Mouse (Mus musculus): ENCODE measurements at regions not wholly inside any gene's neighbourhood (a gene's known extent, or its start where the extent isn't known, plus 50 kb on each side); places are given as distances from the start of the nearest gene placed in this dataset.
A peak's percentile ranks its signal among the peaks of the same experiment; 100 is the strongest.

- DNase-seq (ENCODE audit: low spot score in 2 of 2), result no peak
Measured at GRCm38 (mm10) chr8:89758695-89759094, 589.4 kb downstream of the Tox3 start.

DNA sequence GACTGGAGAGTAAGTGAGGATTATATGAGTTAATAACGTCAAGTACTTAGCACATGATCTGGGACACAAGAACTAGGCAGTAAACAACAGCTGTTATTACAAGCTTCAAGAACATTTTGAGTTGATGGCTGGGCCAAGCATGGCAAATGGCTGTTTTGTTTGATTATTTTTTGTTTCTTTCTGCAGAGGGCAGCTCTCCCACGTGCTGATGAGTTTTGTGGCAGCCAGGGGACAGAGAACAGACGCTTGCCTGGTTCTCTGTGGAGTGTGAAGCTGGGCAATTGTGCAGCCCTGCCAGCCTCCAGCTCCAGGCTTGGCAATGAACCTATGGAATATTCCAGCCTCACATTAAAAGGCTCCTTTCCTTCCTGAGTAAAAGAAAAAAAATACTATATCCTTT is 592.2 kb downstream of the Tox3 start:
- DNase-seq (ENCODE audit: low spot score in 2 of 2), result no peak

GRCm38 (mm10) chr8:89751201-89751600 is 596.9 kb downstream of the Tox3 start:
- no peak for DNase-seq (ENCODE audit: low spot score in 2 of 2)

DNA sequence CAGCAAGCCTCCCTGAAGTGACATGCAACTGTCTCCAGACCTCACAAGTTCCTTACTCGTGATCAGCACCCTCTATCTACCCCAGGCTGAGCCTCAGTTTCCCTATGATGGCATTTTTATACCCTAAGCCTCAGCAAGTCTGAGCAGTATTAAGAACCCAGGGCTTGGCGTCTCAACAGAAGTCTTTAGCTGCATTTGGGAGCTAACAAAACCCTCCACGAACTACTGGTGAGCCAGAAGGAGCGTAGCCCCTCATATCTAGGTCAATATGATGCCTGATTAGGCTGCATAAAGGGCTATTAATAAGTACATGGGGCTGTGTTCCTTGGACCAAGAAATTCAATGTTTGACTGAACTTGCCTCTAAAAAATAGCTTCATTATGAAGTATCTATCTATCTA is 600.4 kb downstream of the Tox3 start:
- no peak for DNase-seq (ENCODE audit: low spot score in 2 of 2)

DNA sequence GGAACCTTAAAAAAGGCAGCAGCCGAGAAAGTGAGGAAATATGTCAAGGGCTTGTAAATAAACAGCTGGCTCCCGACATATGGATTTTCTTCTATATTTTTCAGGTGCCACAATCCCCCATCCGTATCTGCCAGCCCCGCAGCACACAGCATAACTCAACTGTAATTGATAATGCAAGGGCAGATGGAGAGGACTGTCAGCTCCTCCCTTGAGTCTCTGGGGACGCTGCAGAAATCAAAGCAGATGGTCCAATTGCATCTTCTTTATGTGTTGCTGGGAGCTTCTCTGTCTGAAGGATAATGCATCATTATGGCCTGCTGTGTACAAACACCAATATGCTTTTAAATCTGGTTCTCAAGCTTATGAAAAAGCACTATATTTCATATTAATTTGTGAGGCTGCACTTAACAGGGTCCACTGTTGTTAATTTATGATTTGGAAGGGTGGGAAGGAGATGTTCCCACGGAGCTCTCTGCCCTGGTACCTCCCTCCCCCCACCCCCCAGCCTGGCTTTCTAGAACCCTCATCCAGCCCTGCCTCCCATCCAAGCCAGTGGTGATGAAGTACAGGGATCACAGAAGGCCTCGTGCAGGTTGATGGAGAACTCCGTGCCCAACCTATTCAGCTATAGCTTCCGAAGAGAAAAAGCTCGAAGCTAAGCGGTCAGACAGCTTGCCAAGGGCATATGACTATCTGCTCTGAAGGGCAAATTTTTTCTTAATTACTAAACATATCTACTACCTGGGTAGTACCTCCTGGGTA is 603.7 kb downstream of the Tox3 start:
- DNase-seq (ENCODE audit: low spot score in 2 of 2), result no peak

DNA sequence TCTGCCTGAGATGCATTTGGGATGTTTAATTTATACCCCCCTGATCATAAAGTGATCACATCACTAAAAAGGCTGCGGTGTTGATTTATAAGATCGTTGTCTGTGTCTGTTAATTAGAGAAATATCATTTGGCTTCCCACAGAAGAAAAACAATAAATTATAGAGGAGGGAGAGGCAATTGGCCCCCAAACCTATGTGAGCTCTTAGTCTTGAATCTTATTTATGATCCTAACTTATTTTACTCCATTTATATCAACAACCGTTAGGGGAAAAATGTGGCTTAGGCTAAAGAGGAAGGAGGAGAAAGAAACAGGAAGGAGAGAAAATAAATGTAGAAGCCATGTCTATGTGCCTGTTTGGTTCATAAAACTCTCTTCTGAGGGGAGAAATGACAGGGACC is 609.5 kb downstream of the Tox3 start:
- no peak for DNase-seq (ENCODE audit: low spot score in 2 of 2)

GRCm38 (mm10) chr8:89737636-89738035 is 610.5 kb downstream of the Tox3 start:
- DNase-seq (ENCODE audit: low spot score in 2 of 2), result no peak

GRCm38 (mm10) chr8:89727252-89727651 is 620.9 kb downstream of the Tox3 start:
- DNase-seq (ENCODE audit: low spot score in 2 of 2), result no peak

DNA sequence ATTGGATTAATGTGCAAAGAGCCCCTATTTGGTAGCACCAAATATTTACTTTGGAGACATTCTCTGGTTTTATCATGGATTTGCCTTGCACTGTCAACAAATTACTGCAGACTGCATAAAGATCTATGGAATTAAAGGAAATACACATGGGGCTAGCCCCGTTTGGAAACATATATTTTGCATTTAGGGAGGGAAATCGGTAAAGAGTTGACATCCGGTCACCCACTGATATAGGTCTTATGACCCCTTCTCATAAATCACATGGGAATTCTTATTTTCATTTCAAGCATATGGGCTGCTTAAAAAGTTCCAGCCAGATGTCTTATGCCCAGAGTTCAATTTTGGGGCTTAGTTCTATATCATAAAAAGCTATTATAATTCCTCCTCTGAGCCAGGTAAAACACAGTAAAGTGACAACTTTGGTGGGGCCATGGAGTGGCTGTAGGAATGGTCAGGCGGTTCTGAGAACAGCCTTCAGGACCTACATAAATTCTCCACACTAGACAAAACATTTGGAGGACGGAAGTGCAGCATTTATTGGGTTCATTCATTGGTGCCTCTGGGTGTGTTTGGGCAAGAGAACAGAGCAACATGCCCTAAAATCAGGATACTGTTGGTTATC is 626.3 kb downstream of the Tox3 start:
- no peak for DNase-seq (ENCODE audit: low spot score in 2 of 2)

DNA sequence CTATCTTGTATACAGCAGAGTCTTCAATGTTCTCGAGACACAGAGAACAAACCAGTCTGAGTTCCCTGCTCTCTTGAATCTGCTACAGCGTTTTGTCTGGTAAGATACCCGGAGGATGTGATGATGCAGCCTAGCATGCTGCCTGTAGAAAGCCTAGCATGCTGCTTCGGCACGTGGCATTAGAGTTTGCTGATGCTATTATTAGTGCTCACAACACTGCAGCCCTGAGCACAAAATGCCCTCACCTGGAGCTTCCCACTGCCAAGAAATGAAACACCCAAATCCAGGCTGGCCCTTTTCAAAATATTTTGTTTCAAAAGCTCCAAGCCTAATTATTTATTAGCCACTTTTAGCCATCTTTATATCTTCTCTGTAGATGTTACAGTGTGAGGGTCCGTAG is 634.3 kb downstream of the Tox3 start:
- no peak for DNase-seq (ENCODE audit: low spot score in 2 of 2)

DNA sequence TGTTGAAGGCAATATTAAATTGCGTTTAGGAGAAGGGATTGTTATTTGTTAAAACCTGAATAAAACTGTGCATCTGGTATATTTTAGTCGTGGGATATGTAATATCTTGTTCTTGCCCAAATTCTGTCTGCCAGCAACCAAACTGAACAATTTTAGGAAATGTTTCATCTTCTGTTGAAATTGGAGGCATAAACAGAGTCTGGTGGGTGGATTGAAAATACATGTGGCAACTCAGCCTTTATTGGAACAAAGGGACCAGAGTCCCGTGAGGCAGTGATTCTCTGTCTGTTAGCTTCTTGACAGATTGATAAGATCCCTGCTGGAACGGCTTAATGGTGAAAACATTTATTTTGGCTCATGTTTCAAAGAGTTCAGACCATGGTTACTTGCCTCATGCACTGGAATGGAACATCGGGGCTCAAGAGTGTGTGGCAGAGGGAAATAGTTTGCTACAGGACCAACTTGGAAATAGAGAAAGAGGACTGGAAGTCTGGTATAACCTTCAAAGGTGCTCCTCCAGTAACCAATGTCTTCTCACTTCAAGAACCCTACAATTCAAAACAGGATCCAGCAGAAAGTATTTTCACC is 640.7 kb downstream of the Tox3 start:
- DNase-seq (ENCODE audit: low spot score in 2 of 2), result no peak

DNA sequence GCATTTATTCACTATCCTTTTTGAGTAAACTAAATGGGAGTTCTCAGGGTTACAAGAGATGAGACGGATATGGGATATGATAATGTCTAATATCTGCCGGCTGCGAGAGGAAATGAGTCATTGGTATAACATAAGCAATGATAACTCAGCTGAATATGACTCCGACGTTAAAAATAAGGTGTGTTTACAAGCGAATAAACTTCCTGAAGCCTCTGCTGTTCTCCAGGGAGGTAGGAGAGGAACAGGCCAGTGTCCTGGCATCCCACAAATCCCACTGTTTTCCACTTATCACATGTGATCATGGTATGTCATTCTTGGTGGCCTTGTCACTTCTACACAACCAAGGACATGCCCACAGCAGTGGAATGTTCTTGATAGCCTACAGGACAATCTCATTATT is 641.7 kb upstream of the Sall1 start:
- no peak for DNase-seq (ENCODE audit: low spot score in 2 of 2)

DNA sequence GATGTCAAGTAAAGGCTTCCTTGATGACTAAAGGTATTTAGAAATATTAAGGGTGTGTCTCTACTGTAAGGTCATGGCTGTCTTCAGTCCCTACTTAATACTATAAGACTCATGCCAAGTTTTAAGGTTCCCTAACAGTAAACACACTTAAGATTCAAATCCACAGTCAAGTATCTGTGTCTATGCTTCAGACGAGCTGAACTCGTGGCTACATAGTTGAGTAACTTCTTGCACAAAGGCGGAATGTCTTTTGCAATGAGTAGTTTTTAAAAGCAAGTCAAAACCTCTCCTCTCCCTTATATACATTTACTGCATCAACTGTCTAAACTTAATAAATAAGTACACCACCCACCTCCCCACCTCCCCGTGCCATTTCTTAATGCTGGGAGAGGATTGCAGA is 637.0 kb upstream of the Sall1 start:
- no peak for DNase-seq (ENCODE audit: low spot score in 2 of 2)

GRCm38 (mm10) chr8:89680341-89680740 is 636.4 kb upstream of the Sall1 start:
- no peak for DNase-seq (ENCODE audit: low spot score in 2 of 2)

DNA sequence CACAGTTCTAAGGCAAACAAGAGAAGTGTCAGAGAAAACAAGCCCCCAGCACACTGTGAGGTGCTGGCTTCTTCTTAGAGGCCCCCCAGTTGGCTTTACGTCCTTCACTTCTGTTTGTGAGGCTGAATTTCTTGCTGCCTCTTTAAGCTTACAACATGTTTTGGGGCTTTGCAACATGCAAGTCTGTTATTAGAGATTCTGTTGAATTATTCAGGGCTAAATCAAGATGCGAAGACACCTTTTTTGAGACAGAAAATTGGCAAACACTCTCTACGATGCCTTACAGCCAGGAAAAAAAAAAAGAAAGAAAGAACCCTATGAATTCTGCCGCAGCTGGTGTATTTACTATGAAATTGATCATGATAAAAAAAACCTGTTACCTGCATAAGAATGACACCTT is 635.6 kb upstream of the Sall1 start:
- DNase-seq (ENCODE audit: low spot score in 2 of 2), result no peak

DNA sequence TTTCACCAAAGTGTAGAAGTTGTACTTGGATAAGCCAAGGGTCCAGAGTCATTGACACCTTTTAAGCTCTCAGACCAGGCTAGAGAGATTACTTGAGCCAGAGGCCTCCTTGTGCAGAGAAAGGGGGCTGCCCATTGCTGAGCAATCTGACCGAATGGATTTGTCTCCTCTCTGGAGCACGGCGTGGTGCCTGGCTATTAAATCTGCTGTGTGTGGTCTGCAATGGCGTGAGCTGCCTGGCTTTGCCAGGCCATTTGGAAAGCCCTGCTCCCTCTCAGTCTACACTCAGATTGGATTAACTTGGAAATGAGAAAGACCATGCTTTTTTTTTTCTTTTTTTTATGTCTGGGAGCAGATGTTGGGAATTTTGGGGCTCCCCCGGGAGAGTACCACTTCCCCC is 633.3 kb upstream of the Sall1 start:
- DNase-seq (ENCODE audit: low spot score in 2 of 2), result no peak

GRCm38 (mm10) chr8:89673911-89674310 is 629.9 kb upstream of the Sall1 start:
- DNase-seq (ENCODE audit: low spot score in 2 of 2), result no peak

DNA sequence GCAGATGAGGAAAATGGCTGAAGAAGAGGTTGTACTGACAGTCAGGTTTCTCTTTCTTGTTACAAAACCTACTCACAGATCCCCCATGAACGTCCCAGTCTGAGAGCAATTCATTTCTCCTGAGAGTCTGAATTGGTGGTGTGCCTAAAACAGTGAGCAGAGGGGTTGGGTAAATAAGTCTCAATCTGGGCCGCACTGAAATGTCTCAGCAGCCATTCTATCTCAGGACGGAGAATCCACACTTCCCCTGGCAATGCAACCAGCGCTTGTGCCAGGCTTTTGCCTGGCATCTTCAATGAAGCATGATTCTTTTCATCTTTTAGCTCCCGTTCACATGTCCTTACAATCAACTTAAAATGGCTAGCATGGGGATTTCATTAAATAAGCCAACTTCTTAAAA is 628.7 kb upstream of the Sall1 start:
- DNase-seq (ENCODE audit: low spot score in 2 of 2), result no peak

GRCm38 (mm10) chr8:89664911-89665689 is 621.1 kb upstream of the Sall1 start:
- DNase-seq (ENCODE audit: low spot score in 2 of 2), result no peak

DNA sequence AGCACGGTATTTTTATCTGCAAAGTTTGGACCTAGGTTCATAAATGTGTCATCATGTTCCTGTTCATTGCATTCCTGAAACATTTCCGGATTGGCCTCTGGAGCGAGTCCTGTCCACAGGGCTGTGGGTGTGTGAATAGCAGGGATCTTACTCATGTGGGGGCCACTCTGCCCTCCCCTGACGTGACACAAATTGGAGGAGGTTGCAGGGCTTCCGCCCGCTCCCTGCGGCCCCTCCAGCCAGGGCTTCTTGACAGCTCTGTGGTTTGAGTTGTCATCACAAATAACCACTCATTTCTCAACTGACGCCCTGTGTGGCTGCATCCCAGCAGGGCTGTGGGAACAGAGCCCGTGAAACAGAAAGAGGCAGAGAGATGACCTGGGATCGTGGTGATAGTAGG is 619.9 kb upstream of the Sall1 start:
- DNase-seq (ENCODE audit: low spot score in 2 of 2), result peak in 1 of 2 experiments; percentile 2

DNA sequence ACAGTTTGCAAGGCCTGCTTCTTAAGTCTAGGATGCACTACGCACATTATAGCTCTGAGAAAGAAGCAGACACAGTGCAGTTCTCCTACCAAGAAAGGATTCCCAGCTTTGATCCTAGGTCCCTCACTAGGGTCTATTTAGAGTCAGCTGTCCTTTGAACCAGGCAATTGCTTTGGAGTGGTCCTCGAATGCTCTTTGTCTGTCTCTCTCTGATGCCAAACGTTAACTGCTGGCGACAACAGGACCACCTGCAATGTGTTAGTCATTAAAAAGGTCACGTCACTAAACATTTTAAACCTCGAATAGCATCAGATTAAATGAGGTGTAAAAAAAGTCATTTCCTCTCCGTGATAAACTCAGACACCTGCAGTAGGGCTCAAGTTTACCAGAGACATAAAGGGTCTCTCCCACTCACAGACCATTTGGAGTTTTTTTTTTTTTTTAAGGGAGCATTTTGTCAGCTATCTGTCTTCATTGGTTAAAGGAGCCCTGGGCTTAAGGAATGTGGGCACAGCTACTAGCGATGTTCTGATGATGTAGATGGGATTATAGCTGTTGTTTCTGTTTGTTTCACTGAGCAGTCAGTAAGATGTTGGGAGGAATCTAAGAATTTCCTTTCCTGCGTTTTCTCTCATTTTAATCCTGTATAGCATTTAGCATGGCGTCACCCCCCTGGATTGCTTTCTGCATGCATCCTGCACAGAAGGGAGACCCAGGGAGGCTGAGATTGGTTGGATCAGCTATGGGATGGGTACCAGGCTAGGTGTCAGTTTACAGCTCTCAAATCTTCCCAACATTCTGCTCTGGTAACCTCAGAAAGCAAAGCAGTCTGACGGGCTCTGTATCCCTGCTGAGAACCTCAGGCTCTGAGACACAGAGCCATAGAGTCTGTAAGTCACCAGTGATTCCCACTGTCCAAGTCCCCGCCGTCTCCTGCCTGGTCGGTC is 615.3 kb upstream of the Sall1 start:
- DNase-seq (ENCODE audit: low spot score in 2 of 2), result no peak

All from spleen, postnatal 36 days (tissue).